Mouse (Mus musculus): ENCODE results near the gene Cacna1s. TPM values are rescaled to one million over a fixed set of nuclear protein-coding genes. Genes with fewer than 3 reads are reported as not detected.

The Cacna1s gene
- total RNA-seq, 2 experiments from 2014 or later, result 16.4 to 18.1 TPM

GRCm38 (mm10) chr1:136117069-136117468 lies 64.5 kb downstream of the Cacna1s start:
- DNase-seq, result no peak

DNA sequence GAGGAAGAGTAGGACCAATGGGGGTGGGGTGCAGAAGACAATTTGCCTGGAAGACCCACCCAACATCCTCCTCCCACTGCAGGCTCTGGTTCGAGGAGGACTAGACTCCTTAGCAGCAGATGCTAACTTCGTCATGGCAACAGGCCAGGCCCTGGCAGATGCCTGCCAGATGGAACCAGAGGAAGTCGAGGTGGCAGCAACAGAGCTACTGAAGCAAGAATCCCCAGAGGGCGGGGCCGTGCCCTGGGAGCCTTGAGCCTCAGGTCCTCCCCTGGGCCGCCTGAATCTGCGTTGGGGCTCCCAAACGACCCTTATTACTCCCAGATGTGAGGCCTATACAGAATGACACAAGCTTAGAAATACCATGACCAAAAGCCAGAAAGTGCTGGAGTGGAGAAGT lies 66.3 kb downstream of the Cacna1s start:
- DNase-seq, result peak in 1 of 2 experiments; percentile 49

GRCm38 (mm10) chr1:136119571-136120262 lies 67.2 kb downstream of the Cacna1s start:
- no peak for DNase-seq

GRCm38 (mm10) chr1:136120263-136120603 lies 67.7 kb downstream of the Cacna1s start:
- no peak for DNase-seq

GRCm38 (mm10) chr1:136120785-136121184 lies 68.2 kb downstream of the Cacna1s start:
- DNase-seq, result no peak

DNA sequence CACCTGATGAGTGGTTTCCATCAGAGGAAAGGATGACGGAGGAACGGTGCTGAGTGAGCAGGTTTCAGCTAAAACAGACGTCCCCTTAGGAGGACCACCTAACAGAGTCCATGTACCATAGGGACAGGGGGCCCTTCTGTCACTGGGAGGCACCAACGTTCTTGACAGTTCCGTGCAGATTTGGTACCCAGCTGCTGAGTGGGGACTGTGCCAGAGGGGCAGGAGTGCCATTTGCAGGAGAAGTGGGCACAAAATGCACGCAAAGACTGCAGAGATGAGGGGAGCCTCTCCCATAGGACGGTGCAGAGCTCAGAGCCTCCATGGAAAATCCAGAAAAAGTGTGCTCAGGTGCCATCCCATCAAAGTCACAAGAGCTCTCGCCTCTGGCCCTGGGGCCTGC lies 69.5 kb downstream of the Cacna1s start:
- no peak for DNase-seq

GRCm38 (mm10) chr1:136126159-136126765 lies 73.7 kb downstream of the Cacna1s start:
- no peak for DNase-seq

GRCm38 (mm10) chr1:136126895-136127294 lies 74.3 kb downstream of the Cacna1s start:
- peak; percentile 81 to 87 for DNase-seq

DNA sequence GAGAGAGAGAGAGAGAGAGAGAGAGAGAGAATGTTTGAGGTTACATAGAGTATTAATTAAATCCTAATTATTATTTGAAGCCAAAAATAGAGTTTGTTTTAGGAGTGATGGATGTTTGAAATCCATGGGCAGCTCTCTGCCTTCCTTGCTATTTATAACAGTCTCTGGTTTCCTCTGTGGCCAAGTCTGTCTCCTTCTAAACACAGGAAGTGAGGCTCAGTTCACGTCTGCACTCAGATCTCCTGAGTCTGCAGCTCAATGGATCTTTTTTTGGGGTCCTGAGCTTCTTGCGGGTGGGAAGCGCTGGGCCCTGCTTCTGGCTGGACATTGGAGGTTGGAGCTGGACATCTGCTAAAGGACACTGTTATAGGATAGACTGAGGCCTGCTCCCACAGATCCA lies 75.3 kb downstream of the Cacna1s start:
- DNase-seq, result no peak

GRCm38 (mm10) chr1:136128416-136128815 lies 75.9 kb downstream of the Cacna1s start:
- DNase-seq, result no peak

GRCm38 (mm10) chr1:136128944-136129589 lies 76.5 kb downstream of the Cacna1s start:
- no peak for DNase-seq

- DNase-seq, result no peak
Measured at GRCm38 (mm10) chr1:136130107-136130506, 77.6 kb downstream of the Cacna1s start.

- DNase-seq, result peak; percentile 90 to 91
Measured at GRCm38 (mm10) chr1:136130951-136131558, 78.5 kb downstream of the Cacna1s start, which contains the start of gene Kif21b. TSS of gene Kif21b (plus strand) at chr1:136131389.

GRCm38 (mm10) chr1:136131603-136132291 lies 79.2 kb downstream of the Cacna1s start:
- peak in 1 of 2 experiments; percentile 35 for DNase-seq

GRCm38 (mm10) chr1:136132386-136133201 lies 80.0 kb downstream of the Cacna1s start:
- DNase-seq, result no peak

GRCm38 (mm10) chr1:136133570-136134240 lies 81.2 kb downstream of the Cacna1s start:
- DNase-seq, result peak in 1 of 2 experiments; percentile 50

GRCm38 (mm10) chr1:136134547-136134946 lies 82.0 kb downstream of the Cacna1s start:
- DNase-seq, result no peak

GRCm38 (mm10) chr1:136135046-136135445 lies 82.5 kb downstream of the Cacna1s start:
- DNase-seq, result peak in 1 of 2 experiments; percentile 81

GRCm38 (mm10) chr1:136135777-136136444 lies 83.4 kb downstream of the Cacna1s start:
- DNase-seq, result no peak

GRCm38 (mm10) chr1:136136547-136136946 lies 84.0 kb downstream of the Cacna1s start:
- peak in 1 of 2 experiments; percentile 42 for DNase-seq

Measured in heart, adult 18-20 months (tissue).